Mouse (Mus musculus) kidney, adult 2 months (tissue): Measurements from ENCODE around the gene Prkce.

ENCODE experiments used
- CTCF ChIP-seq: fragments of 200-500 bp; conservative IDR thresholded peaks from 2 replicates; pipeline ENCODE4 v1.5.1; 2011; ENCODE audit warnings: low read depth, mild to moderate bottlenecking, control low read depth, low read length, moderate library complexity, mixed read lengths; ENCODE audit not compliant: insufficient read depth, insufficient read length
- POLR2A ChIP-seq: fragments of 200-500 bp; IDR thresholded peaks from one replicate; pipeline ENCODE4 v1.6.1; 2011; ENCODE audit warnings: low read depth, low read length, control low read depth

GRCm38 (mm10) chr17:86445900-86446299 is 278.3 kb downstream of the Prkce start:
- TF ChIP-seq CTCF (no peak), POLR2A (no peak)
